Mouse (Mus musculus): Measurements from ENCODE around the gene Dlec1.

Dlec1 gene

DNA sequence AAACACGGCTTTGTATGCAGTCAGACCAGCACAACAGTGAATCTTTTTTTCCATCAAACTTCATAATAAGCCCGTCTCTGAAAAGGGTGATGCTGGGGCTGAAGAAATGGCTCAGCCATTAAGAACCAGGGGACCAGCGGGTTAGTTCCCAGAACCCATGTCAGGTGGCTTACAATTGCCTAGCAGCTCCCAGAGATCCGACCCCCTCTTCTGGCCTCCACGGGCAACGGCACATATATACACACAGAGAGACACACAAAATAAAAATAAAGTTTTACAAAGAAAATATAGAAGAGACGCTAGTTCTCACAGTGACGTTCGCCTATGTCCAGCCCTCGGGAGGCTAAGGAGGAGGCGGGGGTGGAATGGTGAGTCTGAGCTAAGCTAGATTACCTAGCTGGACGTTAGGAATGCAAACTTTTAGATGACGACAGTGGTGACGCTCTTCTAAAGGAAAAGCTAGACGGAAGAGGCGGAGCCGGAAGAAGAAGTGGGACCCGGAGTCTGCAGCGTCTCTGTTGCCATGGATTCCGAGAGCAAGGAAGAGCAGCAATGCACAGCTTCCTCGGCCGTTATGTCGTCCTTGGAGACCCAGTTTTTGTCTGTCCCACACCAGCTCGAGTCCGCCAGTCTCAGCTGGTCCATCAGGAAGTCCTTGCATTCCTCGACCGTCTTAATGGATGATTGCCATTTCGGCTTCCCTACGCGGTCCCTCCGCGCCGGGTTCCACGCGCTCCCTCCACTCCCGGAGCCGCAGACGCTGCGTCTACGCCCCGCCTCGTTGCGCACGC lies at the start of gene Dlec1:
Gene Dlec1, plus strand, starts transcription at position 487 of the 791 bp plus-strand sequence.
- in situ Hi-C loops (cut with MboI; ENCODE audit: low sequenced_read_pairs): no loop called here

DNA sequence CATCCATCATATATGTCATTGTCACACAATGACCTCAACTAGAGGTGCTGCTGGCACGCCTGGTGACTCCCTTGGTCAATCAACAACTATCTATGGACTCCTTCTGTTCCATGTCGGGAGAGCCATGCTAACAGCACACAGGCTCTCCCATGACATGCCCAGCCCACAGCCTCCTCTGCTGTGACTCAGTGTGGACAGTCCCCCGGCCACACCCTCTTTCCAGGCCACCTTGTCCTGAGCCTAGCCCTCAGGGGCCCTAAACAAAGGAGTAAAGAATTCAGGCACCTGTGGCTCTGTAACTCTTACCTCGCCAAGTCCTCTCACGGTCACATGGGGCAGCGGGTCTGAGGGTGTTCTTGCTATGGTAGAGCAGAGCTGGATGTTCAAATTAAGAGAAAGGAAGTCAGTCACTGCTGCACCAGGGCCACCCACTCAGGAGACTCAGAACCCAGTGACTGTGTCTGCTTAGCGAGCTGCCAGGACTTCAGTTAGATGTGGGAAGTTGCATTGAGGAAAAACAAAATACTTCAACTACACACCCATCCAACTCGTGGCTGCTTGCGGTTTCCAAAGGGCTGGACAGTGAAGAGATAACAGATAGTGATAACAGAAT lies 48.2 kb upstream of the Dlec1 start:
- in situ Hi-C loops (cut with MboI; ENCODE audit: low sequenced_read_pairs): no loop called here

- in situ Hi-C loops (cut with MboI; ENCODE audit: low sequenced_read_pairs): no loop called here
Measured at GRCm38 (mm10) chr9:119055336-119055735, 46.9 kb upstream of the Dlec1 start.

DNA sequence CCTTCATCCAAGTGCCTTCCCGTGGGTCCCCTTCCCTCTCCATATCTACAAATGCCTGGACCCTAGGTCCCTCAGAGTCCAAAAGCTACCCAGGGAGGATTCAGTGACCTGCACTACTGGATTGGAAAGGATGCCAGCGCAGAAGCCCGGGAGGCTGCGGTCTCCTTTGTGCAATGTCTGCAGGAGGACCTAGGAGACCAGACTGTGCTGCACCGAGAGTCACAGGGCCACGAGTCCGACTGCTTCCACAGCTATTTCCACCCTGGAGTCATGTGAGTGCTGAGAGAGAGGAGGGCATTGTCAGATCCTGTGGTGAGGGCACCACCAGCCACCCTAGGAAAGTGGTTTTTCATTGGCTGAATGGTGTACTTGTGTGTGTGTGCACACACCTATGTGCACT lies 44.0 kb upstream of the Dlec1 start:
- in situ Hi-C loops (cut with MboI; ENCODE audit: low sequenced_read_pairs): no loop called here

- in situ Hi-C loops (cut with MboI; ENCODE audit: low sequenced_read_pairs): no loop called here
Measured at GRCm38 (mm10) chr9:119060701-119061100, 41.6 kb upstream of the Dlec1 start.

- in situ Hi-C loops (cut with MboI; ENCODE audit: low sequenced_read_pairs): no loop called here
Measured at GRCm38 (mm10) chr9:119063036-119063644, 39.1 kb upstream of the Dlec1 start.

GRCm38 (mm10) chr9:119064296-119064695 lies 38.0 kb upstream of the Dlec1 start:
- in situ Hi-C loops (cut with MboI; ENCODE audit: low sequenced_read_pairs): no loop called here

DNA sequence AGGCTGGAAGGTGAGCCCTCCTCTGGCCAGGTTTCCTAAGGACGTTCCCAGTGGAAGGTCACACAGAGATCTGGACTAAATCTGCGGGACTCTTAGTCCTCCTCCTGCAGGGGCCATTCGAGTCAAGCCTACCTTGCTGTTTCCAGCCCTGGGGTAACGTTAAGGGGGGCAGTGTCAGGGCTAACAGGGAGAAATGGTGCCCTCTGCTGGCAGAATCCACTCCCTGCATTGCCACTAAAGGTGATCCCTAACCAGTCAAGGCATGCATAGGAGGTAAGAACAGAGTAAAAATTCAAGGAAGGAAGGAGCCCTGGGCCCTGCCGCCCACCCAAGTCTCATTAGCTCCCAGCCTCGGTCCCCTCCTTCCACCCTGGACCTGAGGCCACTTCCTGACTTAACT lies 34.7 kb upstream of the Dlec1 start:
- in situ Hi-C loops (cut with MboI; ENCODE audit: low sequenced_read_pairs): no loop called here

- in situ Hi-C loops (cut with MboI; ENCODE audit: low sequenced_read_pairs): no loop called here
Measured at GRCm38 (mm10) chr9:119068266-119068665, 34.0 kb upstream of the Dlec1 start.

DNA sequence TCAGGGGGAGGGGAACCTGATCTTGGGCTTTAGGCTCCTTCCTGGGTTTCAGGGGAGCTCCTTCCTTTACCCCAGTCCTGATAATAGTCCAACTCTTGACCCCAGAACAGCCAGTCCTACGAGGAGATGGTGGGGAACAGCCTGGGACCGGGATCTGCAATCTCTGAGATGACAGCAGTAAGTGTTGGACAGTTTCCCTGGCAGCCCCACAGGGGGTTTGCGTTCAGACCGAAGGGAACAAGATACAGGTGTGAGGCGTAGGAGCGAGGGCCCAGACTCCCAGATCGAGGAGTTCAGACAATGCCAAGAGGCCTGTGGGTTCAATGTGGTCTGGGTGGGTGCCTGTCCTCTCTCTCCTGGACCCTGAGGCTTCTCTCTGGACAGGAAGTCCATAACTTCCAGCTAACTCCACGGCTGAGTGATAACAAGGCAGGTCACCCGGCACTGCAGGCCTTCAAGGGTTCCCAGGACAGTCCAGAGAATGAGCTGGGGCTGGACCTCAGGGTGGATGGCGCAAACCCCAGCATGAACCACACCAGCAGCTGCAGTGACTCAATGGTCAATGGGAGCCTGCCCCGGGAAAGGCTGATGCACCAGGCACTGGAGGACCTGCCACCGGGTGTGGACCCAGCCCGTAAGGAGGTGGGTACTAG lies 32.0 kb upstream of the Dlec1 start:
- in situ Hi-C loops (cut with MboI; ENCODE audit: low sequenced_read_pairs): no loop called here

GRCm38 (mm10) chr9:119071786-119072185 lies 30.5 kb upstream of the Dlec1 start:
- in situ Hi-C loops (cut with MboI; ENCODE audit: low sequenced_read_pairs): no loop called here

DNA sequence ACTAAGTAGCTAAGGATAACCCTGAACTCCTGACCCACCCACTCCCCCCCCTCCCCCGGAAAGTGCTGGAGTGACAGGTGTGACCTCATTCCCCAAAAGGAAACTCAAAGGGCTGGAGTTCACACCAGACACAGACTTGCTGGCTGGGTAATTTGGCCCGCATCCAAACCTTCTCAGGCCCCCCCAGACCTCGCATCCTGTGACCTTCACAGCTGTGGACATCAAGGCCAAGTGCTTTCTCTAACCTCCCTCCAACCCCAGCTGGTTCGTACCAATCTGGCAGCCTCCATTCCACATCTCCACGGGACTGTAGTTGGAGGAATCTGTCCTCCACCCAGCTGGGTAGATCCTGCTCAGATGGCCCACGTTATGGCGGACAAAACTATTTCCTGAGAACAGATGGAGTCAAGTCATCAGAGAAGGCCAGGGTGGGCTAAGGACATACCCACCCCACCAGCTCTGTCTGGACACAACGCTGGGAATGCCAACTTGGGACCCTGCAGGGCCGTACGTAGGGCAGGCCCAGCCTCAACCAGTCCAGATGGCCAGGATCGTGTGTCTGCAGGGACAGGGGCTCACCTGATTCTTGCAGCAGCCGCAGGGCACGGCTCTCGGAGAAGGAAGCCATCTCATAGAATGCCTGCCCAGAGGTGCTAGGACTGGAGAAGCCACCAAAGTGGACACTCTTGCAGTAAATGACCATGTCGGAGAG lies 28.9 kb upstream of the Dlec1 start:
- in situ Hi-C loops (cut with MboI; ENCODE audit: low sequenced_read_pairs): no loop called here

DNA sequence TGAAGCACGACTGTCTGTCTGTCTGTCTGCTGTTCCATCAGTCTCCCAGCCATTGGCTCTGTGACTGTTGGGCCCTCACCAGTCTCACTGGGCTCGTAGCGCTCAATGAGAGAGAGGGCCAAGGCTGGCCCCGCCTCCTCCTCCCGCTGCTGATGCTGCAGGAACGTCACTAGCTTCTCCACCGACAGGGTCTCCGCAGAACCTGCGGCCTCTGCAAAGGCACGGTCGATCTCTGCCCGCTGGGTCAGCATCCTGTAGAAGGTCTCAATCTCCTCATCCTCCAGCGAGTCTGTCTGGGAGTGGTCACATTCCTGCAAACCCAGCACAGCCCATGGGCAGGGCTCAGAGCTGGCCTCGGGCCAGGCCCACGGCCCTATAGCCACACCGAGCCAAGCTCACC lies 26.6 kb upstream of the Dlec1 start:
- in situ Hi-C loops (cut with MboI; ENCODE audit: low sequenced_read_pairs): no loop called here

DNA sequence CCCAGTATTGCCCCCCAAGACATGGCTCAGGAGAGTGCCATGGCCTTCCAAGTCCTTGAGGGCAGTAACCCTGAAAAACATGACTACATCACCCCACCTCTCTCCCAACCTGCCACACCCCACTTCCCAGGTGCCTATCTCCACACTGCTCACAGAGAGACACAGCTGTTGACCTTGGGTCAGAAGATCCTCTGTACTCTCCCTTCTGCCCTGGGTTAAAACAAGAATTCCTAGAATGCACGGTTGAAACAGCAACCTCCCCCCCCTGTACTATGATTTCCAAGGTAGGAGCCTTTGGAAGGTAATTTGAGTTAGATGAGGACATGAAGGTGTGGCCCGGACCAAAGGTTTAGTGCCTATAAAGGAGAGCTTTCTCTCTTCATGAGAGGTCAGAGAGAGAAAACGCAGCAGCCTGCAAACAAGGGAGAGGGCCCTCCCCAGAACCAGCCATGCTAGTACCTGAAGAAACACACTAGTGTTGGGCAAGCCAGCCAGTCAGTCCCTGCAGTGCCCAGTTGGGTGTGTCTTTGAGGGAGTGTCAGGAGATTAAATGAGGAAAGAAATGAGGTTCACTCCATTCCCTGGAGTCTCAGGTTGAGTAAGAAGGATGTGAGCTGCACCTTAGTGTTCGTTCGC lies 22.1 kb upstream of the Dlec1 start:
- in situ Hi-C loops (cut with MboI; ENCODE audit: low sequenced_read_pairs): no loop called here

DNA sequence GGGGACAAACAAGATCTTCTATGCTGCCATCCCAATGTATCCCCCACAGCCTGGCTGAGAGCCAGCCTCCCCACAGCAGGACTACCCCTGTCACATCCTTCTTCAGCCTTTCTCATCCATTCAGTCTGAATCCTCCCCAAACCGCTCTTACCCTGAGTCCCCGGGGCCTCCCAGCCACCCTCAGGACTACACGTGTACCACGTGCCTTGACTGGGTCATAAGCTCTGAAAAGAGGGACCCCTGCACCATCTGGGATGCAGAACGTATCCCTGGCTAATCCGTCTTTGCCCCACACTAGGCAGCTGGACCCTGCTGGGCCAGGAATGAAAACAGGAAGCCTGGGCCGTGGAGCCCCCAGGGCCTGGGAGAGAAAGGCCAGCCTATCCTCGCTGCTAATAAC lies 20.2 kb upstream of the Dlec1 start:
- in situ Hi-C loops (cut with MboI; ENCODE audit: low sequenced_read_pairs): no loop called here

DNA sequence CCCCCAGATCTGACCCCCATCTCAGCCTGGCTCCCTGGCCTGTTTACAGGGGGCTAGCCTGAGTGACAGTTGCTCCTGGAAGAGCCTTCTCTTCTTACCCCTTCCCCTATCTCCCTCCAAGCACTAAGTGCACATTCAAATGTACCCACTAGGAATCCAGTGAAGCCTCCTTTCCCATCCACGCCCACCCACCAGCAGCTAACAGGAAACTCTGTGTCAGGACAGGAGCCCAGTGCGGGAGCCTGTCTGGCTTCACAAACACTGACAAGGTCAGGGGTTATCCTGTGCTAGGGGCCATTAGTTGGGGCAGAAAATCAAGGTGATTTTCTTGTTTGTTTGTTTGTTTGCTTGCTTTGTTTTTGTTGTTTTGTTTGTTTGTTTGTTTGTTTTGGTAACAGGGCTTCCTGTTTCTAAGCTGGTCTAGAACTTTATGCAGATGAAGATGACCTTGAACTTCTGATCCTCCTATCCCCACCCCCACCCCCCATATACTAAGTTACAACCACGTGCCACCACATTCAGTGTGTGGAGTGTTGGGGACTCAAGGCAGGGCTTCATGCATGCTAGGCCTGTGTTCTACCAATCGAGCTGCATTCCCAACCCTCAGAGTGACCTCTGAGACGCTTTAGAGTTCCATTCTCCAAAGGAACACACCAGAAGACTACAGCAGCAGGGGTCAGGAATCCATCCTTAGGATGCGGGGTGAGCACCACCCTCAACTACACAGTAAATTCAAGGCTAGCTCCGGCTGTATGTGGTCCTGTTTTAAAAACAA lies 19.4 kb upstream of the Dlec1 start:
- in situ Hi-C loops (cut with MboI; ENCODE audit: low sequenced_read_pairs): no loop called here

DNA sequence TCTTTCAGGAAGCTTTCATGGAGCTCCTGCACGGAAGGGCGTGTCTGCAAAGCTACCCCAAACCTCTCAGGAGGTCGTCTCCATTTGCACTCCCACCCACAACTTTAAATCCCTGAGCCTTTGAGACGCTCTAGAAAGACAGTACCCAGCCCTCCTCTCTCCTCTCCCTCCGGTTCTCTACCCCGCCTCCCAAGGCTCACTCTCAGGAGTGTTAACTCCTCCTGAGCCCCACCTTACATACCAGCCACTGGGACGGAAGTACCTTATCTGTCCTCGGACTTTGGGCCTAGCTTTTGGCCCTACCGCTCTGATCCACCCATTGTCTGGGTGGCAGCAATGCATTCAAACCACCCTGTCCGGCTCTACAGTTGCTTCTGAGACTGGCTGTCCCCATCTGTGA lies 18.3 kb upstream of the Dlec1 start:
- in situ Hi-C loops (cut with MboI; ENCODE audit: low sequenced_read_pairs): no loop called here

GRCm38 (mm10) chr9:119086451-119086850 lies 15.8 kb upstream of the Dlec1 start:
- in situ Hi-C loops (cut with MboI; ENCODE audit: low sequenced_read_pairs): no loop called here

- in situ Hi-C loops (cut with MboI; ENCODE audit: low sequenced_read_pairs): no loop called here
Measured at GRCm38 (mm10) chr9:119087309-119087708, 15.0 kb upstream of the Dlec1 start.
